Mouse (Mus musculus) urinary bladder, postnatal 4 days (tissue): Measurements from ENCODE around the gene Apoa1.

Experiments
- DNase-seq, 2 experiments: peaks; one replicate each; pipeline ENCODE4 v3.0.0; 2021 to 2022; ENCODE audit warnings: low spot score in 2 of 2

Apoa1 gene

DNA sequence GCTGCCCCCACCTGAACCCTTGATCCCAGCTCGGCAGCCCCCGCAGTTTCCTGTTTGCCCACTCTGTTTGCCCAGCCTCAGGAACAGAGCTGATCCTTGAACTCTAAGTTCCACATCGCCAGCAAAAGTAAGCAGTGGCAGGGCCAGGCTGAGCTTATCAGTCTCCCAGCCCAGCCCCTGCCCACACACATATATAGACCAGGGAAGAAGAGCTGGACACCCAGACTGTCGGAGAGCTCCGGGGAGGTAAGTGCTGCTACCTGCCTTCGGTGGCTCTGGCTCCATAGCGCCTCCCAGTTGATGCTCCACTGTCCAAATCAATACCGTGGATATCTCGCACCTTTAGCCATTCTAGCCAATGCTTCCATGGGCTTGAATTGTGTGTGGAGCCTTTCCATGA, at the start of gene Apoa1:
Gene Apoa1 (plus strand): TSS at position 90 of the 400 bp plus-strand sequence.
- no peak for DNase-seq

DNA sequence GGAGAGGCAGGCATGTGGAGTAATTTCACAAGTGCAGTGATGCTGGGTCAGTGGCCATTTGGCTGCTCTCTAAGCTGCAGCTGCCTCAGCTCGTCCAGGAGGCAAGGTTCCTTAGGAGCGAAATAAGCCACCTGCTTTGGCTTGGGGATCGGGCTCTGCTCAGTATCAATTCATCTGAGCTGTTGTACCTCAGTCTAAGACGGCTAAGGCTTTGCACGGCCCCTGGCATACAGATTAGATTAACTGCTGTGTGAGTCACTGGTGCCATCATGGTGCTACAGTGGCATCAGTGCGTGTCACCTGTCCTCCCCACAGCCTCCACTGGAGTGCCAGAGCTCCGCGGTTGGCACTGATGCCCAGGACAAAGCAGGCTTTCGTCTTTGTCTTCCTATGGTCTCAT, 49.8 kb upstream of the Apoa1 start:
- no peak for DNase-seq

DNA sequence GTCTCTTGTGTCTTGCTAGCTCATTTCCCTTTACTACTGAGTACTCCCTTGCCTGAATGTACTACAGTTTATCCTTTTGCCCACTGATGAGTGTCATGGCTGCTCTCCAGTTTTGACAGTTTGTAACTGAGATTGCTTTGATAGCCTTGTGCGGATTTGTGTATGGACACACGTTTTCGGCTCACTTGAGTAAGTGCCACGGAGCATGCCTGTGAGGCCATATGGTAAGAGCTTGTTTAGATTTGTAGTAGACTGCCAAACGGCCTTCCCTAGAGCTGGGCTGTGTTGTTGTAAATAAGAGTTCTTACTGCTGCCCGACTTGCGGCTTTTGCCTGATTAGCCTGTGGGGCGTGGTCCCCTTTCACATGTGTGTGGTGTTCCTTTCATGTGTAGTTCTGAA, 47.1 kb upstream of the Apoa1 start:
- no peak for DNase-seq

DNA sequence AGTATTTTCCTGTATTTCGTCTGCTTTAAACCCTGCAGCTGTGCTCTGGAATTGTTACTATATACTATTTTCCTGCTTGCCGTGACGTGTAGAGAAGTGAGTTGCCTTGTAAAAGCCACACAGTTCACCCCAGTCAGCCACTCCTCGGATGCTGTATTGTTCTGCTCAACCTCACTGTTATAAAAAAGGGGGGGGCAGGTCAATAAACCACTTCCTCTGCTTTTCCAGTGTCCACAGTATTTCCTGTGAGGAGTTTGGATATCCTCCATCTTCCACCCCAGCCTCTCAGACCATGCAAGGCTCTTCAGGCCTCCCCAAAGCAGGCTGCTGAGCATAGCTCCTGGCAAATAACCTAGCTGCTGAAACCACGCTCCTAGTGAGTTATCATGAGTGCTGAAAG, 43.8 kb upstream of the Apoa1 start:
- no peak for DNase-seq

DNA sequence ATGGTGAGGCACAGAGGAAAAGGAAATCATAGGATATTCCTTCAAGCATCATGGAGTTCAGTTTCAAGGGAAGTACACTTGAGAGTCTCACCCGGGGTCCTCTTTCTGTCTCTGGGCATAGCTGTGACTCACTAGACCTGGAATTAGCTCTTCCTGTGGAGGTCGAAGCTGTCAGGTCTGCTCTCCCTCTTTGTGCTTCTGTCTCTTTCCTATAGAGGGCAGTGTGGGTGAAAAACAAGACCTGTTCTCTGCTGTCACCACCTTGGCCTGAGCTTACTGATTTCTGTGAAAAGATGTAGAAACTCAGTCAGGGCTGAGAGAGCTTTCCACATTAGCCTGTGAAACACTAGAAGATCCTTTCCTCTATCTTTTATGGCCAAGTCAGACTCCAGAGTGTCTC, 43.2 kb upstream of the Apoa1 start:
- no peak for DNase-seq

DNA sequence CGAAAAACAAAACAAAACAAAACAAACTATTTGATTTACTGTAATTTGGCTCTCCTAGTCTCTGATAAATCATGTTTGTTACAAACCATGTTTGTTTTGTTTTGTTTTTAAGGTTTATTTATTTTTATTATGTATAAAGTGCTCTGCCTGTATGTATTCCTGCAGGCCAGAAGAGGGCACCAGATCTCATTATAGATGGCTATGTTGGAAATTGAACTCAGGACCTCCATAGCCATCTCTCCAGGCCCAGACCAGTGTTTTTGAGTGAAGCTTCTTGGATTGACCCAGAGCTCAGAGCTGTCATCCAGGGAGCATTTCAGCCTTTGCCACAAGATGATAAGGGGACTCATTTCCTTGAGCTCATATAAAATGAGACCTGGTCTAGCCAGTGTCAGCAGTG, 42.0 kb upstream of the Apoa1 start:
- DNase-seq, result no peak

DNA sequence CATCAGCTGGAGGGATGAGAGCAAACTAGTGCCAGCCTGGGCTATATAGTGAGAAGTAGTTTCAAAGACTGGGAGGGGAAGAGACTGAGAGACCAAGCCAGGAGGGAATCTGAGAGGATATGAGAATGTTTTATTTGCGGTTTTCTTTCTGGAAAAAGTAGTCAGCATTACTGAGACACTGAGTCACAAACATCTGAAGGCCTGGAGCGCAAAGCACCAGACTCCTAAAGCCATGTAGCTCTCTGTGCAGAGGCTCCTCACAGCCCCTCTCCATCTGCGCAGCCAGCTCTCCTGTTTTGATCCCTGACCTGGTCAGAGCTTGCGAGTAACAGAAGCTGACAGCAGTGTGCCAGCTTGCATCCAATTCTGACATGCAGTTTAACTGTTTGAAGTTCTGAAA, 40.0 kb upstream of the Apoa1 start:
- DNase-seq, result no peak

DNA sequence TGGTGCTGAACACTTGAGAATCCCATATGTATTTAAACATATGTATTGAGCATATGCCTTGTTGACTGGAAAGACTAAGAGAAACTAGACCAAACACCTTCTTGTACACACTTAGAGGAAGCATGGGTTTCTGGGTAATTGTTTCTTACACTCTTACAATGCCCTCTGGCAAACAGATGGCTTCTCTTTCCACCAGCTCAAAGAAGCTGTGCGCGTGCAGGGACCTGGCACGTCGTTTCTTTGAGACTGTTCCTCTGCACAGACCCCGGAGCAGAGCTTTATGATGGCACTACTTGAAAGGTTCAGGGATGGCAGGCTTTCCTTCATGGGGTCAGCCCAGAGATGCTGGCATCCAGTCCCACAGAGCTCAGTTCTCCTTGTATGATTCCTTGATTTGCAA, 39.4 kb upstream of the Apoa1 start:
- no peak for DNase-seq

DNA sequence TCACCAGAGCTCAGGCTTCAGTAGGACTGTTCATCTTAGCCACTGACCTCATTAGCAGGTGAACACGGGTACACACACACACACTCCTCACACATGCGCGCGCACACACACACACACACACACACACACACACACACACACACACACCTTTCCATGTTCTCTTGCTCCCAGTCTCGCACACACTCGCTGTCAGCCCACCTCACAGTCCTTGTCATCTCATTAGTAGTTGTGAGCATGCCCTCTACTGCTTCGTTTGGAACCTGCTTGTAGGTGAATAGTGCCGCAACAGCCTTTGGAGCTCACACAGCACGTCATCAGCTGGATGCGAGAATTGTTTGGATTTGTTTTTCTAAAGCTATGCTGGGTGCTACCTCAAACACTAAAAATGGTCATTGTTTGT, 39.0 kb upstream of the Apoa1 start:
- no peak for DNase-seq

DNA sequence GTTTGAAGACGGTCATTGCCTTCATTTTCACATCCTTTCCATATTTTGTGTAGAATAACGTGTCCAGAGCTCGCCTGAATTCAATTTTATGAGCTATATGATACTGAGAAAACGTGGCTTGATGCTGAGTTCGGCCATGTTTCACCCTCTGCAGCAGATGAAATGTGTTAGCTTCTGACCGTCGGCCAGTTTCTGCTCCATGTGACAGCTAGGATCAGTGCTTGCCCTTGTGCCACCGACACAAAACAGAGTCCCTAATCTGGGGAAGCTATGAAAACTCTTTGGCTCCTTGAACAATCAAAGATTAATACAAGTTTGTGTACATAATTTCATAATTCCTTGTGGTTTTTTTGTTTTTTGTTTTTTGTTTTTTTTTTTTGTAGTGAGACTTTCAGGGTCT, 37.1 kb upstream of the Apoa1 start:
- no peak for DNase-seq

DNA sequence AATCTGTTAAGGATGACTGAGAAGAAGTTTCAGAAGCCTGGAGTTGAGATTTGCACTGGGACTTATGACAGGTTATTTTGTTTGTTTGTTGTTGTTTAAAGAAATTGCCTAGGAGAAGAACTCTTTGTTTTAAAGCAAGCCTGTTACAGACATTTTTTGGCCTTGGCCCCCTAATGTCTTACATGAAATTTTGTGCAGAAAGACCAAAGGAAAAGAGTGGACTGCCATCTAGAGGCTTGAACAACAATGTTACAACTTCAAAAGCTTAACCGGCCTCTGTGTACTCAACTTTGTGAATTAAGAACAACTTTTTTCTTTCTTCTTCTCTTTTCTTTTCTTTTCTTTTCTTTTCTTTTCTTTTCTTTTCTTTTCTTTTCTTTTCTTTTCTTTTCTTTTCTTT, 36.7 kb upstream of the Apoa1 start:
- DNase-seq, result no peak

DNA sequence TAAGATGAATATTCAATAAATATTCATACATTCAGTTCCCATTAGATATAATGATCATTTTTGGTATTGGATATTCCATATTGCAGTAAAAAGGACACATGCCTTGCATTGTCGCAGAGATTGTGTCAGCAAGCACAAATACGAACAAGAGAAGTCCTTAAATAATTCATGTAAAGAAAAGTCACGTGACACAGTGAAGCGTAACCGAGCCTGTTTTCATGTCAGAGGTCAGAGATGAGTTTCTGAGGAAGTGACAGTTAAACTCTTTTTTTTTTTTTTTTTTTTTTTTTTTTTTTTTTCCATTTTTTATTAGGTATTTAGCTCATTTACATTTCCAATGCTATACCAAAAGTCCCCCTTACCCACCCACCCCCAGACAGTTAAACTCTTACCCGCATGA, 35.7 kb upstream of the Apoa1 start:
- no peak for DNase-seq

DNA sequence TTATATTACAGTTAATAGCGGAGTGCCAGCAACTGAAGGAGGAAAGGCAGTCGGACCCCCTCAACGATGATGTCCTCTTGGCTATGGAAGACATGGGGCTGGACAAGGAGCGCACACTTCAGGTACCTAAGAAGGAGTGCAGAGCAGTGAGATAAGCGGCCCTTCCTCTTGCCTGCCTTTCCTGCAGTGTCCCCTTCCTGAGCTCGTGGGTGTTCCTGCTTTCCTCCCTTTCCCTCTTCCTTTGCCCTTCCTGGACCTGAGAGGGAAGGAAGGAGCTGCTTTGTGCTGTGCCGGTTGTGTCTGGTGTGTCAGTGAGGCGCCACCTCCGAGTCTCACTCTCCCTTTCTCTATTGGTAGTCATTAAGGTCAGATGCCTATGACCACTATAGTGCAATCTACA, 33.6 kb upstream of the Apoa1 start:
- DNase-seq, result no peak

DNA sequence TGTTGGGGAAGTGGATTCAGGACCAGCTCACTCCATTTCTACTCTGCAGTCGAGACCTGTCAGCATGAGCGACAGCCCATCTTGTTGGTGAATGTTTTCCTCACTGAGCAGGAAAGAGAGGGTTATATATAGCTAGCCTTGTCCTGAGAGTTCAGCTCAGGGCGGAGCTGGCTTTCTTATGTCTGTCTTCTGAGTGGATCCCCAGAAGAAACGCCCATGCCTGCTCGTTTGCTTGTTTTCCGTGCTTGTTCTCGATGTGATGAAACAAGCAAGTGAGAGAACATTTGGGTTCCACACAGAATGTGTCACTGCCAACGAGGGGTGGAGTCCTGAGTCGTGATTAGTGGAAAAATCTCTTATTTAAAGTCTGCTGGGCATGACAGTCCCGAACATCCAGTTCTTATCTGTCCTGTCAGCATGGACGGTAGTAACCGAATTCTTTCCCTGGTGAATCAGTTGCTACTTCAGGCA, 31.6 kb upstream of the Apoa1 start:
- DNase-seq, result no peak

DNA sequence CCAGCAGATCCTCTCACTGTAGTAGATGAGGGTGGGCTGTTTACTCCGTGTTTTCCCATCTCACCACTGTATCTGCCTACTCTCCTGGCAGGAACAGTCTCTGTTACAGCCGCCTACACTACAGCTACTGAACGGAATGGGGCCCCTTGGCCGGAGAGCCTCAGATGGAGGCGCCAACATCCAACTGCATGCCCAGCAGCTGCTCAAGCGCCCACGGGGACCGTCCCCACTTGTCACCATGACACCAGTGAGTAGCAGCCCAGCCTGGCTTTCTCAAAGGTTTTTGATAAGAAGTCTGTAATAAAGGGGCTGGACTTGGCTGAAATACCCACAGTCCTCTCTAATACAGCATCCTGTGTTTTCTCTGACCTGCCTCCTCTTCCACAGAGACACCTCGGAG, 29.9 kb upstream of the Apoa1 start:
- DNase-seq, result no peak

DNA sequence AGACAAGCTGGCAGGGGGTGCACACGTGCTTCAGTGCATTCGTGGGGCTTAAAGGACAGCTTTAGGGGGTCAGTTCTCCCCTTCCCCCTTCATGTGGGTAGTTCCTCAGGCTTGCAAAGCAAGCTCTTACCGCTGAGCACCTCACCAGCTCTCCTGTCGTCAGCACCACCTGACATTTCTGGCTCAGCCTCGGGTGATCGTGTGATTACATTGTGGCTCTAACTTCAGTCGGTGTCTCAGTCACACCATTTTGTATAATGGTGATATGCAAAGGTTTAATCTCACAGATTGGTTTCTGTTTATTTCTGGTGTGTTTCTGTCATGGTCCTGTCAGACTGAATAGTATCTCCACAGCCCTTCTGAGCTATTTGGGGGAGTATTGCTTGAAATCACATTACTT, 29.4 kb upstream of the Apoa1 start:
- DNase-seq, result no peak

DNA sequence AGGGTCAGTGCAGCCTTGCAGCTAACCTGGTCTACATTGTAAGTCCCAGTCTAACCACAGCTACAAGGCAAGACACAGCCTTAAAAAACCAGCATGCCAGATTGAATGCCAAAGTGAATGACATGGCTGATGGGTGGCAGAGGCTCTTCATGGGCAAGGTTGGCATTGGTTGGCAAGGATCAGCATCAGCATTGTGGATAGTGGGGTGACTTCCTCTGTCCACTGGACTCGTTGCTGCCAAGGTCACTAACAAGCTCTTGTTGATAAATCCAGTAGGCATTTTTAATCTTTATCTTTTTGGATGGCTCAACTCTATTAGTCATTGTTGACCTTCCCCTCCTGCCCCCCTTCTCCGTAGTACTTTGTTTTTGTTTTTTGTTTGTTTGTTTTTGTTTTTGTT, 28.8 kb upstream of the Apoa1 start:
- DNase-seq, result no peak

DNA sequence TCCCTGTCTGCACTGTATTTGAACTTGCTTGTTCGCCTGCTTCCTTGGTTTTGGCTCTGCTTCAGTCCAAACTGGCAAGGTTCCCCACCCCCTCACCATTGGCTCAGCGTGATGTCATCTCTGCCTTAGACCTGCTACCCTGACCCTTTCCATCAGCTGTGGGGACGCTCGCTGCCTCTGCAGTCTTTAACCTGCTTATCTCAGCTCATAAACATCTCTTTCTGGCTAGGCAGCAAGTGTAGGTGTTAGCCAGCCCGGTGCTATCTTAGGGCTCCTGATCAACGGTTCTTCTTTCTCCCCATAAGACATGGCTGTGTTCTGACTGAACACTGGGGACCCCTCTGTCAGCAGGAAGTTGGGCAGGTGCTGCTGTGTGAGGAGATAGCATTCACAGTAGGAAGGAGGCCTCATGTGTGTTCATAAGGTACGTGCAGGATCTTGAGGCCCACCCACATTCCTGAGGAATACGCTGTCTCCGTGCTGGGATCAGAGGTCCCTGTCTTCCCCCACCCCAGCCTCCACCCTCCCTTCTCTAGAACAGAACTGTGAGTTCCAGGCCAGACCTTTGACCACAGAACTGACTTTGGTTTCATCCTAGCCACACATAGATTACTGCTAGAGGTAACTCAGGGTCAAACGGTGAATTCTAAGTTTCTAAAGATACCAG, 21.4 kb upstream of the Apoa1 start:
- DNase-seq, result no peak

DNA sequence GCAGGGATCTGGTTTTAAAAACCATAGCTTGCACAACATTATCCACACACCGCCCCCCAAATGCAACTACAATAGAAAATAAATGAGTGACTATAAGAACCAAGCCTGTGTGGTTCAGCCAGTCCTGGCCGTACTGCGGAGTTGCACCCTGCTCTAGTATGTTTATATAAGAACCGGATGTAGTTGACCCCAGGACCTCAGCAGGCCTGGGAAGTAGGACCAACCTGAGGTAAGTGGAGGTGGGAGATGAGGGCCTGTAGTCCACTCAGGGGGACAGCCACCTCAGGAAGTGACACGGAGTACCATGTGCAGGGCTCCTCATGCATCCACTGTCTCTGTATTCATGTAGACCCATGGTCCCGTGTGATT, 20.9 kb upstream of the Apoa1 start:
- no peak for DNase-seq

DNA sequence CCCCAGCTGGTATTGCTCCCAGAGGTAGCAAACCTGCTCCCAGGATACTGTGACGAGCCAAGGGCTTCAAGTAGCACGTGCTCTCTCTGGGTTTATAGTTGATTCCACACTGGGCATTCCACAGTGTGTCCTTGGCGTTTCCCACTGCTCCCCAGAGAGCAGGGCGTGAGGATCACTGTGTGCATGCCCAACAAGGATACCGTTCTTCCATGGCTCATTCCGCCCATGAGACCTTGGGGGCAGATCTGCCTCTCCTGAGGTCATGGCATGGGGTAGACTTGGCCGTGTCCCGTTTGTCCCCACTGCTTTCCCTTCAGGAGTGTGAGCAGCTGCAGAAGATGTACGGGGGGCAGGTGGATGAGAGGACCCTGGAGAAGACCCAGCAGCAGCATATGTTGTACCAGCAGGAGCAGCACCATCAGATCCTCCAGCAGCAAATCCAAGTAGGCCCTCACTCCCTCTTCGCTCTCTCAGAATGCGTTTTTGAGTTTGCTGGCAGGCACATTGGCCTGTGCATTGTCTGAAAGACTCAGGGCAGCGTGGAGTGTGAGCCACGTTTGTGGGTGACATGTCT, 19.9 kb upstream of the Apoa1 start:
- no peak for DNase-seq

DNA sequence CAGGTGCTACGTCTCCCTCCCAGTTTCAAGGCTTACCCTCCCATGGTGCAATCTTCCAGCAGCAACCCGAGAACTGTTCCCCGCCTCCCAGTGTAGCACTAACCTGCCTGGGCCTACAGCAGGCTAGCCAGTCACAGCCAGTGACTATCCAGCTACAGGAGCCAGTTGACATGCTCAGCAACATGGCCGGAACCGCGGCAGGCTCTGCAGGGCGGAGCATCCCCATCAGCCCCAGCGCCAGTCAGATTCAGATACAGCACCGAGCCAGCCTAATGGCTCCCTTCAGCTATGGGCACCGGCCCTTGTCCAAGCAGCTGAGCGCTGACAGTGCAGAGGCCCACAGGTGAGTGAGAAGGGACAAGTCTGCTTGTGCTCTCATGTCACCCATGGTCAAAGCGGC, 17.9 kb upstream of the Apoa1 start:
- DNase-seq, result no peak

DNA sequence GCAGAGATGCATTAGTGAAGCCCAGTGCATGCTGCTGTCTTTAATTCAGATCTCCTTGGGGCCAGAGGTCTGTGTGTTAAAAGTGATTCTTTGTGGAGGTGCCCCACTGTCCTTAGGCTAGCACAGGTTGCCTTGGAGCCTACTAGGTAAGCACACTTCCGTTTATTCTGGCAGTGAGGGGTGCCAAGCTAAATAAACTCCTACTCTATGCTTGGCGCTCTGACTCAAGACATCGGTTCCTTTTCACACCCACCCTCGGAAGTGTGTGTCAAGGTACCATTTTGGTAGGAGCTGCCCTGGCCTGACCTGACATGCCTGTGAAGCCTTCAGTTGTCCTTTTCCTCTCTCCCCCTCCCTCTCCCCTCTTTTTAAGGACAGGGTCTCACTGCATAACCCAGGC, 14.1 kb upstream of the Apoa1 start:
- no peak for DNase-seq

DNA sequence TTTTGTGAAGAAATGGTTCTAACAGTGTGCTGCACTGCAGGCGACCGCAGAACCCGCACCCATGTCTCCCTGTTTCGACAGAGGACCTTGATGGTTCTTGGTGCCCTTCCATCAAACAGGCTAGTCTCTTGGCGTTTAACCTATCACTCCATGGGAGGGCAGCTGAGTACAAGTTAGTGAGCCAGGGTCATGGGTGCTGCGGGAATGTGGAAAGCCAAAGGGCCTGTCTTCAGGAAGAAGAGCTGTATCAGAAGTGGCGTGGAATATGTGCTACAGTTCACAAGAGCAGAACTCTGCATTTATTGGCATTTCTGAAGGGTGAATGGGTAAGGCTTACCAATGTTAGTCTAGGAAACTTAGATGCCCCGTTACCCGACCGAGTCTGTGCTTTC, 13.4 kb upstream of the Apoa1 start:
- no peak for DNase-seq
